Mouse (Mus musculus) 416B (cell line): ENCODE measurements around the gene Hnrnpd.

Source experiments
- DNase-seq: peaks from one replicate; pipeline ENCODE4 v3.0.0; 2011; ENCODE audit warnings: low read depth

The Hnrnpd gene

GRCm38 (mm10) chr5:99959236-99959936 lies 19.4 kb downstream of the Hnrnpd start:
- DNase-seq = no peak

- no peak for DNase-seq
These were observed 20.1 kb downstream of the Hnrnpd start for GRCm38 (mm10) chr5:99958666-99959065.

GRCm38 (mm10) chr5:99953883-99954282 lies 24.9 kb downstream of the Hnrnpd start:
- DNase-seq = no peak

GRCm38 (mm10) chr5:99952513-99952912 lies 26.2 kb downstream of the Hnrnpd start:
- no peak for DNase-seq

- no peak for DNase-seq
These were observed 36.8 kb downstream of the Hnrnpd start for GRCm38 (mm10) chr5:99941776-99942502.

- no peak for DNase-seq
These were observed 37.5 kb downstream of the Hnrnpd start for GRCm38 (mm10) chr5:99941273-99941672.

GRCm38 (mm10) chr5:99939440-99939839 lies 39.3 kb downstream of the Hnrnpd start:
- no peak for DNase-seq

- DNase-seq = no peak
These were observed 46.8 kb downstream of the Hnrnpd start for GRCm38 (mm10) chr5:99931910-99932309.

- DNase-seq = peak; percentile 66
These were observed 50.8 kb downstream of the Hnrnpd start for GRCm38 (mm10) chr5:99927951-99928350.

- no peak for DNase-seq
These were observed 56.7 kb downstream of the Hnrnpd start for GRCm38 (mm10) chr5:99922033-99922432.

GRCm38 (mm10) chr5:99915494-99915893 lies 63.2 kb downstream of the Hnrnpd start:
- no peak for DNase-seq

GRCm38 (mm10) chr5:99906181-99906956 lies 72.4 kb downstream of the Hnrnpd start, which contains the start of gene Vamp9:
Gene Vamp9 (plus strand): TSS chr5:99906254.
- no peak for DNase-seq
